Mouse (Mus musculus) layer of hippocampus, postnatal 36 days (tissue): ENCODE measurements at regions not wholly inside any gene's neighbourhood (a gene's known extent, or its start where the extent isn't known, plus 50 kb on each side); places are given as distances from the start of the nearest gene placed in this dataset.

ENCODE experiments used
- DNase-seq, 2 experiments: peaks; one replicate each; pipeline ENCODE4 v3.0.0; 2022
- microRNA-seq, 2 experiments: library from miRNA; unstranded; fragments of <30 nt; microRNA quantifications; one replicate each; pipeline ENCODE4 v1.2.0; 2021

DNA sequence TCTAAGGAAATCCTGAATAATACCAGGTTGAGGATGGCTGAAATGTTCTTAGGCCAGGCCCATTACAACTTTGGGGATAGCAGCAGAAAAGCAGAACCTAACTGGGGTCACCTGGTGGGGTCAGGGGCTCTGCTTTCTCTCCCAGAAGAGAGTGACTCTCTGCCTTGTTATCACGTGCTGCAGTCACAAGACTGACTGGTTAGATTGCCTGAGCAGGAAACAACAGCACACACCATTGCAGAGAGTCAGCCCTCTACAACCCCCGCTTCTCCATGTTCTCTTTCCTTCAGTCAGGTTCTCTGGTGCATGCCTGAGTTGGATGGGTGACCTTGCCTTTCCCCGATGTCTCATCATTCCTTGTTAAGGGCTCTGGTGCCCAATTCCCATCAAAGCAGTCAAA is 91.2 kb upstream of the Hsd17b12 start:
- no peak for DNase-seq

DNA sequence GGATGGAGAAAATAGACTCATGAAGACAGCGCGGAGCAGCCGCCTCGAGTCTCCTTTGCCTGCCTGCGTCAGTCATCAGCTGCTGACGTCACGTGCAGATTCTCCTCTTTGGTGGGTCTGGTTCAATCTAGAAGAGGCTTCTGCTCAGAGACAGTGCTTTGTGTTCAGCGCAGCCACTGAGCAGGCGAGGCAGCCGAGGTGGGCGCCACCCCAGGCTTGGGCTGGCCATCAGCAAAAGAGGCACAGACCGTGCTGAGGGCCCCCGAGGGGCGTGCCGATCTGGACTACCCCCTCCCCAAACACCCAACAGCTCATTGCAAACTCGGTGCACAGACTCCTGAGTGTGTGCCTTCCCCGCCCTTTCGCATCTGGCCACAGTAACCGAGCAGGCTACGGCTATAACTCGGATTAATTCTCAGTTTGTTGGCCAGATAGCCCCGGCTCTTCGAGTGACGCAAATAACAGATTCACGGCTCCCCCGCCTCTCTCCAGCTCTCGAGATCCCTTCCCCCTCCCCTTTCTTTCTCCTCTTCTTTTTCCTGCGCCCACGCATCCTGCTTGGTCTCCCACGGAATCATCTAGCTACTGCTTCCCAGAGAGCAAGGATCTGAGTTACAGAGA is 89.2 kb upstream of the Hsd17b12 start:
- DNase-seq, result peak; percentile 61 to 63

DNA sequence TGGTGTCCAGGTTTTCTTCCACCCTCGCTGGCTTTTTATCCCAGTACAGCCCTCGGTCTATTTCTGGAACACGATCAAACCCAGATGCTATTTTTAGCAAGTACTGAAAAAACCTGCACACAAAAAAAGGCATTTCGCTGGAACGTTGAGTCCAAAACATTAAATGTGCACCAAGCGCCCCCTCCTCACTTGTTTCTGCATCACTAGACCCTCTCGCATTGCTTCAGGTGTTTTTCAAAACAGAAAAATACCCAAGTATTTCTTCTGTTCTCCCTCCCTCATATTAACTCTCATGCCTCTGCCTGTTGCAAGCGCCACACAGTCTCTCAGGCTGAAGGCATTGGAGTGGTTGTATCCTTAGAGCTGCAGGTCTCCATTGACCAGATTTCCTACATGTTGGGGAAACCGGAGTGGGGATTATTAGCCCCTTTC is 88.4 kb upstream of the Hsd17b12 start:
- no peak for DNase-seq

GRCm38 (mm10) chr2:94245305-94245959 is 87.7 kb upstream of the Hsd17b12 start:
- DNase-seq, result peak; percentile 72 to 76

DNA sequence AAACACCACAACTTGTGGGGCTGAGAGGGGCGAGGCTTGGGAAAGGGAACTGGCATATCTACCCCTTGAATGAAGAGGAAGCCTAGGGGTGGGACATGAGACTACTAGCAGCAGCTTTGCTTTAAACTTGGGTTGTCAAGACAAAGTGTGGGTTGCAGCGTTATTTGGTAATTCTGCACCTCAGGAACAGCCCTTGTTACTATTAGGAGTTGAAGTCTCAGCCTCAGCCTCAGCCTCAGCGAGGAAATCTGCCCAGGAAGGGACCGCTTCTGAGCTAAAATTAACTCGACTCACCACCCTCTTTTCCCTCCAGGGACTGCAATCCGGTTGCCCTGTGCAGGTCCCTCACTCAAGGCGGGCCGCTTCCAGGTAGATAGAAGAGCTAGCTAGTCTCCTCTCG is 86.4 kb upstream of the Hsd17b12 start:
- DNase-seq, result no peak

DNA sequence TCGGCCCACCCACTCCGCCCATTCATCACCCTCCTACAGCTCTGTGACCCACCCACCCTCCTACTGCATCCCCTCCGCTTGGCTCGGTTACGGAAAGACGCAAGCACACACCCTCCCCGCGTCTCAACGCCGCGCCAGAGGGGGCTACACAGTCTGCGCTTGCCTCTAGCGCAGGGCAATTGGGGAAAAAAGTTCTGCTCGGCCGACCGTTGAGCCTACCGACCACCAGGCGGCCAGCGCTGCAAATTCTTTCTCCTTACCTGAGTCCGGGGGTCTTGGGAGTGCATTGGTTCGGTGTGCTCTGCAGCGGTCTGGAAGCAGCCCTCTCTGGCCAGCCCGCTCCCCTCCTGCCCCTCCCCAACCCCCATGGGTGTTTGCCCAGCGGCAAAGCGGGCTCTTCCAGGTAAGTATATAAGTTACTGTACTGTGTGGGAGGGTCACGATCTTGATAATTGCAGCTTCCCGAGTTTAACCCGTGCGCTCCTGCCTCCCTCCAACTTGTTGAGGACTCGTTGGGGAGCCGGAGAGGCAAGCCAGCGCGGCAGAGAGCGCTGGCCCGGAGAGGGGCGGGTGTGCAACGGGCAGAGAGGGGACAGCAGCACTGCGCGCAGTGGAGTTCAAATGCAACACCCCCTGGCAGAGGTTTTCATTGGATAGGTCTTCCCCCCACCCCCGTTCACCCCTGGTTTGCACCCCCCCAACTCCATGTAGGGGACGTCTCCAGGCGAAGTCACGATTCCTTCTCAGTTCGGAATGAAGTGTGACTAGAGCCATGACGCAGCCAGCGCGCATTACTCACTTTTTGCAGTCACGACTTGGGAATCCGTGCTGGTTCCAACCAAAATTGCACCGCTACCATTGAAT is 85.5 kb upstream of the Hsd17b12 start:
- DNase-seq, result no peak

GRCm38 (mm10) chr2:94242406-94243052 is 84.8 kb upstream of the Hsd17b12 start:
- no peak for DNase-seq

- no peak for DNase-seq
Measured at GRCm38 (mm10) chr2:94242051-94242397, 84.3 kb upstream of the Hsd17b12 start.

GRCm38 (mm10) chr2:94241301-94242050 is 83.7 kb upstream of the Hsd17b12 start:
- peak; percentile 79 to 83 for DNase-seq

DNA sequence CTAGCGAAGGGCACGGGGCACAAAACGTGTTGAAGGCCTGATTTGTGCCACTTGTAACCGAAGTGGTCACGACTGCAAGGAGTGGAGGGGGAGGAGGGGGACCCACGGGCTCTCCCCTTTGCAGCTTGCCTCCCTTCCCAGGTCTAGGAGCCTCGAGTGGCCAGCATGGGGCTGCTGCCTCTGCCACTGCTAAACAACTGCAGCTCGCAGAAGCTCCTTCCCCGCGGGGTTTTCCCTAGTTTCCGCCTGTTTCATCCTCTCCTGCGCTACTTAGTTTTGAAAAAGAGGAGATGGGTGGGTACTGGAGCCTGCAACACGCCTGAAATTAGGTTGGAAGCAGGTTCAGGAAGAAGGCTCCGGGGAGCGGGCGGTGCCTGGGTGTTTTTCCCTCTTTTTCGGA is 82.6 kb upstream of the Hsd17b12 start:
- no peak for DNase-seq

GRCm38 (mm10) chr2:94239573-94239972 is 81.8 kb upstream of the Hsd17b12 start:
- DNase-seq, result no peak

DNA sequence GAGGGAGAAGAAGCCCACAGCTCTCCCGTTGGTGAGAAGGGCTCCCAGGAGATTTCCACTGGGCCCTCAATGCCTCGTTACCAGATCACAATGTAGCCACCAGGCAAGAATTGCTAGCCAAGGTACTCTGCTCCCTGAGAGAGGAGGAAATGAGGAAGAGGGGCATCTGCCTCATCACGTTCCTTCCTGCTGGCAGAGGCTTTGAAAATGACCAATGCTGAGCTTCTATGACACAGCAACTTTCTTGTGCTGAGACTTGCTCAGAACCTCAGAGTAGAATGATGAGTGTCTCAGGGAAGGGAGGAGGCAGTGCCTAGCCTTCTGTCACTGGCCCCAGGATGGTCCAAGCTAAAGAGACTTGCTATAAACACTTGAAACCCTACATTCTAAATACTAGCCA is 78.7 kb upstream of the Hsd17b12 start:
- no peak for DNase-seq

GRCm38 (mm10) chr2:94233597-94233996 is 75.8 kb upstream of the Hsd17b12 start:
- DNase-seq, result no peak

- no peak for DNase-seq
Measured at GRCm38 (mm10) chr2:94219421-94219820, 61.7 kb upstream of the Hsd17b12 start.

DNA sequence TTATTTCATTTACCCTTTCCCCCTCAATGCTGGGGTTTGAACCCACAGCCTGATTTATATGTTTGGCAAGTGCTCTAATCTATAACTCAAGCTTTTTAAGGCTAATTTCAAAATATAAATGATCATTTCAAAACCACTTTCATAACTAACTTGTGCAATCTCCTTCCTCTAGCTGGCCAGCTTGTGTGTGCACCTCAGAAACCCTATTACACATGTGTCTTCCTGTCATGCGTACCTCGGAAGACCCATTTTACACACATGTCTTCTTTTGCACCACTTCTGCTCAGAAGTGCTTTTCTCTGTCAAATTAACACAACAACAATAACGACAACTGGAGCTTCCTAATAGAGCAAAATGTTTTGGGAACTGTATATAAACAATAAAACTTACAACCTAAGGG is 59.7 kb upstream of the Hsd17b12 start:
- no peak for DNase-seq

DNA sequence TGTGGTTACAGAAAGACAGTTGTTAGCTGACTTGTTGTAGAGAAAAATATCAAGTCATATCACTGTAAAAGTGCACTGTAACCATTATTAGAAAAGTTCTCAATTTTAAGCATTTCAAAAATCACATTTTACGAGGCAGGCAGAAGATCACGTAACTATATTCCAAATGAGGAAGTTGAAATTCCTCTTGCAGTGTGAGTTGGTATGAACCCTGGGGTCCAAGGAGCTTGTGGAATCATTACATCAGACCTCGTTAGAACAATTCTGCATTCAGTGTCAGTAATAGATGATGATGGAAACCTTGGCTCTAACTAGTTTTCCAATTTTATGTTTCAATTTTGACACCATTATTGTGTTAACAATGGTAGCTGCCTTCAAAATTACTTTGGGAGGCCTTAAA is 57.7 kb upstream of the Hsd17b12 start:
- no peak for DNase-seq

Small RNA genes in the stretch of these regions (microRNA-seq; reads per million reads assigned to microRNA genes)
- gene Mir129-2, result 1.7 to 3.3 reads per million in 2 experiments
- 0 reads per million in 2 experiments for gene Mir129b
